Mouse (Mus musculus): ENCODE data around the gene Ogg1.
"Not testable (repeated sequence)": the region's sequence is repeated elsewhere in the genome, so short reads cannot be mapped to it uniquely, and the experiment has no call there.

Gene Ogg1

DNA sequence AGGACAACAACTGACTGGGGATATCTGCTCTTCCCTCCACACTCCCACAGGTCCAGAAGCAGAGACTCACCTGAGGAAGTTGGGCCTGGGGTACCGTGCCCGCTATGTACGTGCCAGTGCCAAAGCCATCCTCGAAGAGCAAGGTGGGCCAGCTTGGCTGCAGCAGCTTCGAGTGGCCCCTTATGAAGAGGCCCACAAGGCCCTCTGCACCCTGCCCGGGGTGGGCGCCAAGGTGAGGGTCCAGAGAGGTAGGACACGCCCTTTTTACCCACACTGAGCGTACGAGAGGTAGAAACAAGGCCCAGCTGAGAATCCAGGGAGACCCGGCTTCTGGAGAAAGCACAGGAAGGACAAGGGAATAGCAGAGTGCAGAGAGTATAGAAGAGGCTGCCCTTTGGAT lies 4.9 kb downstream of the Ogg1 start:
- DNase-seq (ENCODE audit: low spot score): no peak

DNA sequence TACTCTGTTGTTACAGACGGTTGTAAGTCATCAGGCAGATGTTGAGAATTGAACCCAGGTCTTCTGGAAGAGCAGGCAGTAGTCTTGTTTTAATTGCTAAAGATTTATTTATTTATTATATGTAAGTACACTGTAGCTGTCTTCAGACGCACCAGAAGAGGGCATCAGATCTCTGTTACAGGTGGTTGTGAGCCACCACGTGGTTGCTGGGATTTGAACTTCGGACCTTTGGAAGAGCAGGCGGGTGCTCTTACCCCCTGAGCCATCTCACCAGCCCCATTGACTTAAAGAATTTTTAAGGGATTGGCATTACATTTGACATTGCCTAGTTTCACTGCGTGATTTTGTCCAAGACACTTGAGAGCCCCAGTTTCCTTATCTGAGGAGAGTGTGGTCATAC lies 6.0 kb downstream of the Ogg1 start:
- not testable (repeated sequence) for DNase-seq (ENCODE audit: low spot score)

DNA sequence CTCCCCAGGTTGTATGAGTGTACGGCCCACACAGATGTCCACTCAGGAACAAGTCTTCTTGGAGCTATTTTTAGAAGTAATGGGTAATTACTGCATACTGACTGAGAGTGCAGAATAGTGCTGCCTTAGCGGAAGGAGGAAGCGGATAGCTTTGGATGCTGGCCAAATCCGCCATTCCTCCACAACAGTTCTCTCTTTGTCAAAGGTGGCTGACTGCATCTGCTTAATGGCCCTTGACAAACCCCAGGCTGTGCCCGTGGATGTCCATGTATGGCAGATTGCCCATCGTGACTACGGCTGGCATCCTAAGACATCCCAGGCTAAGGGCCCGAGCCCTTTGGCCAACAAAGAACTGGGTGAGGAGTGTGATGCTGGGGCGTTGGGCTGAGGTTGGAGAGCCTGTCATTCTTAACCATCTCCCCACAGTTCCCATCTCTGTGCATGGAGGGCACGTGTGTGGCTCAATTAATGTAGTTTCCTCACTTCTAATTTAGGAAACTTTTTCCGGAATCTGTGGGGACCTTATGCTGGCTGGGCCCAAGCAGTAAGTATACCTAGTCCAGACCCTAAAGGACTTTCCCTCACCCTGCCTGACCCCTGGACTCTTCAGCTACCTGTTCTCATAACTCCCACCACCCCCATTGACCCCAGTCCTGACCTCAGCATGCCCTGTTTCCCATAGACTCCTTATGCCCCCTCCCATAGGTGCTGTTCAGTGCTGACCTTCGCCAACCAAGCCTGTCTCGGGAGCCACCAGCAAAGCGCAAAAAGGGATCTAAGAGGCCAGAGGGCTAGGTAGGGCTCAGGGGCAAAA lies 6.6 kb downstream of the Ogg1 start:
- no peak for DNase-seq (ENCODE audit: low spot score)

DNA sequence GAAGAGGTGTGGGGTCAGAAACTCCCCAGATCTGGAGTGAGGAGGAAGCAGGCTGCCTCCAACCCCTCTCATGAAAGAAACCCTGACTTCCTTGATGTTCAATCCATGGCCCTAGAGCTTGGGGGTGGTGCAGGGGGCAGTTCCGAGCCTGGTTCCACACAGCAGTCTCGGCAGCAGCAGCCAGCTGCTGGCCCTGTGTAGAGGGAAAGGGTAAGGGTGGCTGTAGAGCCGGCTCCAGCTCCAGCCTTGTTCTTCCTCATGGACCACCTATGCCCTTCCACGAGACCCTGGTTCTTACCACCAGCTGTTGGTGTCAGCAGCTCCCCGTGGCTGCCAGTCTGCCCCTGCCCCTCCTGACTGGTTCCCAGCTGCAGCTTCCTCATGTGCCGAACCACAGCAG lies 7.4 kb downstream of the Ogg1 start:
- no peak for DNase-seq (ENCODE audit: low spot score)

GRCm38 (mm10) chr6:113336852-113337620 lies 10.3 kb downstream of the Ogg1 start:
- no peak for DNase-seq (ENCODE audit: low spot score)

DNA sequence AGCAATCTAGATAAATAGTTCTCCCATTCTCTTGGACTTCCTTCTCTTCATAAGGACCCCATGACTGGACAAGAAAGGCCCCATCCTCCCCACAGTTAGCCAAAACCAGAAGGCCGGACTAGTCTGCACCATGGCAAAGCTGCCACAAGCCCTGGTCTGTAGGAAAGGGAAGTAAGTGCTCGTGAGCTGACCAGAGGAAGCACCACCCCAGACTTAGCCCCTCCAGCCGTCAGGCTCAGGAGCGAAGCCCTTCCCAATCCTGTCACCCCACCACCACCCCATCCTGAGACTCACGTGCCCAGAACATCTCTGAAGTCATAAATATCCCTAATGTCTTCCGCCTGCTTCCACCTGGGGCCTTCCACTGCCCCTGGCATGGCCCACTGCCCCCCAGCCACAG lies 14.8 kb downstream of the Ogg1 start:
- DNase-seq (ENCODE audit: low spot score): no peak

- DNase-seq (ENCODE audit: low spot score): no peak
Observed at GRCm38 (mm10) chr6:113342297-113342696, 15.5 kb downstream of the Ogg1 start.

- DNase-seq (ENCODE audit: low spot score): no peak
Observed at GRCm38 (mm10) chr6:113343177-113344092, 16.7 kb downstream of the Ogg1 start, which contains the start of gene Camk1. Gene Camk1, minus strand, starts transcription at chr6:113343984.

DNA sequence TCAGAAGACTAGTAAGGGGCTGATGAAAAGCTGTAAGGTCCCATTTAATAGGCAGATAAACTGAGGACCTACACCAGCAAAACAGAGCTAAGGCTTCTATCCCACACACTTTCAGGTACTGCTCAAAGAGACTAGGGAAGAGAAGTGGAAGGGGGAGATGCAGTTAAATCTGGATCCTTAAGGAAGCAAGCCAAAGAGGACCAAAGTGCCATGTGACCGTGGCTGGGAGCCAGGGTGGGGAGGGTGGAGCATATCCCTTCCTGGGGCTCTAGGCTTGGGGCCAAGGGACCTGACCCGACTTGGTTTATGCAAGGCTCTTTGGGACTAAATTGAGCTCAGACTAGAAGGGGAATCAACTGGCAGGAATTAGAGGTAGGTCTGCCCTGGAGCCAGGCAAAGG lies 17.5 kb downstream of the Ogg1 start:
- DNase-seq (ENCODE audit: low spot score): no peak

GRCm38 (mm10) chr6:113346897-113347296 lies 20.1 kb downstream of the Ogg1 start:
- DNase-seq (ENCODE audit: low spot score): no peak

DNA sequence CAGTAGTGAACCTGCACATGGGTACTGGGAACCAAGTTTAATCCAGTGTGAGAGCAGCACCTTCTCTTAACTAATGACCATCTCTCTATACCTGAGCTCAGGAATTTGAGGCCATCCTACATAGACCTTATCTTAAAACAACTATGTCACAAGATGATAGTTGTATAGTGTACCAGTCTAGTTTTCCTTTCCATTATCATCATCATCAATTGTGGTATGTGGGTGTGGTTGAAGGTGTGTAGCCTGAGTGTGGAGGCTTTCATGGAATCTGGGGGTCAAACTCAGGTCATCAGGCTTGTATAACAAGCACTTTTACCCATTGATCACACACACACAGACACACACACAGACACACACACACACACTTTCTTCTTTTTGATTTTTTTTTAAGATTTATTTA lies 23.8 kb downstream of the Ogg1 start:
- DNase-seq (ENCODE audit: low spot score): no peak

DNA sequence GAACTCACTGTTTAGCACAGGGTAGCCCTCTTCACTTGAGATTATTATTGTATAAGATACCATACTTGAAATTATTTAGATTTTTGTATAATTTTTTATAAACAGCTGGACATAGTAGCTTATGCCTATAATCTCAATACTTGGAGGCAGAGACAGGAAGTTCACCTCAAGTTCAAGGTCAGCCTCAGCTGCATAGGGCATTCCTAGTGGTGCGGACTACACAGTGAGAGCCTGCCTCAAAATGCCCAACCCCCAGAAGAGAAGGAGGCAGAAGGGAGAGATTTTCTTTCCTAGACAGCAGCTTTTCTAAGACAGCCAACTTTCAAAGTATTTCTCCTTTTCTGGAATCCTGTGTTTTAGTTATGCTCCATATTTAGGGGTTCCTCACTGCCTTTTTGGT lies 24.4 kb downstream of the Ogg1 start:
- DNase-seq (ENCODE audit: low spot score): no peak

GRCm38 (mm10) chr6:113351653-113352052 lies 24.9 kb downstream of the Ogg1 start:
- DNase-seq (ENCODE audit: low spot score): no peak

GRCm38 (mm10) chr6:113352820-113353219 lies 26.0 kb downstream of the Ogg1 start:
- DNase-seq (ENCODE audit: low spot score): no peak

- no peak for DNase-seq (ENCODE audit: low spot score)
Observed at GRCm38 (mm10) chr6:113353696-113354095, 26.9 kb downstream of the Ogg1 start.

DNA sequence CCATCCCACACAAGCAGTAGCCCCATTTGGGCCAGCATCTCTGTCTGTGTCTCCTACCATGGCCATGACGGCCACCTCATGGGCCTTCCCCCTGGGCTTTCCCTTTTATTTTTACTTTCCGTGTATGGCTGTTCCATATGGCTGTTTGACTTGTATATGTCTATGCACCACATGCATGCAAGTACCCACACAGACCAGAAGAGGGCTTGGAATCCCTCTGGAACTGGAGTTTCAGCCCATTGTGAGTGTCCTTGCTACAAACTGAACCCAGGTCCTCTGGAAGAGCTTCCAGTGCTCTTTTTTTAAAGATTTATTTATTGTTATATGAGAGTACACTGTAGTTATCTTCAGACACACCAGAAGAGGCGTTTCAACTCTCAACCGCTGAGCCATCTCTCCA lies 34.7 kb downstream of the Ogg1 start:
- DNase-seq (ENCODE audit: low spot score): no peak

DNA sequence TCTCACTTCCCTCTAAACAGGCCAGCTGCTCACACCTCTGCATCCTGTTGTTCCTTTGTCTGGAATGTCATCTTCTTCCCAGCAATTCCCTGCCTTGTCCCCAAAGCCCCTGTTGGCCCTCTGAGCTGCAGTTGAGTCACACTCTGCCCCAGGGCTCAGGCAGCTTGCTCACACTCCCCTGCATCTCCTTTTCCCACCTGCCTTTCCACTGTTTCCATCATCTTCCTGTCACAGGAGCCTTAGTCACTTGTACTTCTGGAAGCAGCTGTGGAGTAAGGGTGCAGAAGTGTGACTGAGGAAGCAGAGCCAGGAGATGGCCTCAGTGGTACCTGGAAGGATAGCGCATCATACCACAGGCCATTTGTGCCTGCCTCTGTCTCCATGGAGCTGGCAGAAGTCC lies 35.5 kb downstream of the Ogg1 start:
- DNase-seq (ENCODE audit: low spot score): no peak

DNA sequence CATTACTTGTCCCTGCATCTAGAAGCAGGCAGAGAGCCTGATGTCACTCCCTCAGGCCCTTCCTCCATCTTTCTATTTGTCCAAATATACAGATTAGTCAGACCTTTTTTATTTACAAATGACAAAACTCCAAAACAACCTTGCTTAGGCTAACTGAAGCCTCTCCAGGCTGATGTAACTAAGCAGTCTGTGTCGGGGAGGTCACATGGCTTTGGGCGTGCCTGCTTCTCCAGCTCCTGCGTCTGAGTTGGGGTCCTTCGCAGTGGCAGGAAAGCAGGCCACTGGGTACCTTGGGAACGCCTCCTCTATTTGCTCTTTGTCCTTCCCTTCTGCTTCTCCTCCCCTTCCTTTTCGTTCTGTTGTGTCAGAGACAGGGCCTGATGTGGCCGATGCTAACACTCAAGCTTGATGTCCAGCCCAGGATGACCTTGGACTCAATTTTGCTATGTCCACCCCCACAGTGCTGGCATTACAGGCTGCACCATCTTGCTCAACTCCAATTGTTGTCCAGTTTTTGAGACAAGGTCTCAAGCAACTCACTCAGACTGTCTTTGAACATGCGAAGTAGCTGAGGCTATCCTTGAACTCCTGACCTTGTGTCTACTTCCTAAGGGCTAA lies 37.9 kb downstream of the Ogg1 start:
- no peak for DNase-seq (ENCODE audit: low spot score)

DNA sequence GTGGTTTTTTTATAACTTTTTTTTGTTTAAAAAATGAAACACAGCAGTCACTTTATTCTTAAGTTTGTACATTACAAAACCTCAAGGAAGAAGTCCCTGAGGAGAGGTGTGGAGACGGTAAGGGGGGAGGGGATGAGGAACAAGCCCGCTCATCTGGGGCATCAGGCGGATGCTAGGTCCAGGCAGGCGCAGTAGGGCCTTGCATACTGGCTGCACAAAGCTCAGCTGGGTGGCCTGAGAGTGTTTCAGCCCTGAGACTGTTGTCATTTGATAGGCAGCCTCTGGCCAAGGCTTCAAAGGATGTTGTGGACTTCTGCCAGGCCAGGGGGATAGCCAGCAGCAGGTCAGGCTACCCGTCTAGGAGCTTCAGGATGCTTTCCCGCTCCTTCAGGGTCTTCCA lies 39.9 kb downstream of the Ogg1 start:
- no peak for DNase-seq (ENCODE audit: low spot score)

DNA sequence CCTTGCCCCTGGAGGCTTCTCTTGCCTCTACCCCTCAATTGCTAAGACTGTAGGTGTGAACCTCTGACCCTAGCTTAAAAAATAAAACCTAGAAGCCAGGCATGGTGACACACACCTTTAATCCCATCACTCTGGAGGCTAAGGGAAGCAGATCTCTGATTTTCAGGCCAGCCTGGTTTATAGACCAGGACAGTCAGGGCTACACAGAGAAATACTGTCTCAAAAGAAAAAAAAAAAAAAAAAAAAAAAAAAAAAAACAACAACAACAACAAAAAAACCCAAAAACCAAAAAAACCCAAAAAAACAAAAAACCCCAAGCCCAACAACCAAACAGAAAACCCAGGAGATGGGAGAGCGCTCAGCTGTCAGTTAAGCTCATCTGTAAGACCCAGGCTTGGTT lies 40.8 kb downstream of the Ogg1 start:
- DNase-seq (ENCODE audit: low spot score): no peak

- DNase-seq (ENCODE audit: low spot score): no peak
Observed at GRCm38 (mm10) chr6:113368124-113368523, 41.4 kb downstream of the Ogg1 start.

DNA sequence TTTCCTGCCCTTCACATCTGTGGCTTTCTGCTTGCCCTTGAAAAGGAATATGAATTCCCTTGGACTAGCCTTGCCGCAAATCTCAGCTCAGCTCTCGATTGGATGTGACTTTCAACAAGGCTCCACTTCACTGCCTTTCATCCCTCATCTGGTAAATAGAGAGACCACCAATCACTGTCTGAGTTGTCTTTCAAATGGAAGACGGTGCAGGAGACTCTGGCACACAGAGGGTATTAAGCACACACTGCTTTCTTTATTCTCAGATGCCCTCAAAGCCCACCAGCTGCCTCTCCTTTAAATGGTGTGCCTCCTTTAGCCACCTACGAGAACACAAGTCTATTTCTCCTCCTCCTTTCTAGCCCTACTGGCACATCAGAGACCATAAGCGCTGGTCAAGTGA lies 41.8 kb downstream of the Ogg1 start:
- DNase-seq (ENCODE audit: low spot score): no peak

All from layer of hippocampus, adult 9-10 months (tissue).